Mouse (Mus musculus) embryonic facial prominence, embryonic 14.5 days (tissue): ENCODE measurements around the gene Tbc1d1. TPM values are rescaled to one million over a fixed set of nuclear protein-coding genes. Genes with fewer than 3 reads are reported as not detected.

Experiments used
- ATAC-seq: fragments of 200-750 bp; cut with Nextera tagmentation; 2 replicates; pipeline ENCODE4 v1.8.0; 2017; ENCODE audit warnings: low read depth, moderate number of reproducible peaks, moderate TSS enrichment
- DNase-seq: peaks from one replicate; pipeline ENCODE4 v3.0.0-alpha.2; 2015; ENCODE audit warnings: low spot score
- H3K27ac ChIP-seq: fragments of 300-500 bp; sonication (generic); replicated peaks from 2 replicates; pipeline ENCODE4 v1.5.1; 2014; ENCODE audit warnings: low read depth, mild to moderate bottlenecking, low read length, moderate library complexity
- H3K27me3 ChIP-seq: fragments of 300-500 bp; sonication (generic); replicated peaks from 2 replicates; pipeline ENCODE4 v1.6.1; 2014; ENCODE audit warnings: low read length; ENCODE audit not compliant: control insufficient read depth, insufficient read depth
- H3K36me3 ChIP-seq: fragments of 300-500 bp; sonication (generic); 2 replicates; pipeline ENCODE4 v1.6.1; 2014; ENCODE audit warnings: low read length, mixed read lengths; ENCODE audit not compliant: control insufficient read depth, insufficient read depth
- H3K4me1 ChIP-seq: fragments of 300-500 bp; sonication (generic); 2 replicates; pipeline ENCODE4 v1.6.1; 2014; ENCODE audit warnings: antibody characterized with exemption, low read length; ENCODE audit not compliant: control insufficient read depth, insufficient read depth
- H3K4me2 ChIP-seq: fragments of 300-500 bp; sonication (generic); 2 replicates; pipeline ENCODE4 v1.6.1; 2014; ENCODE audit warnings: low read depth, mild to moderate bottlenecking, low read length, moderate library complexity, mixed read lengths
- H3K4me3 ChIP-seq: fragments of 300-500 bp; sonication (generic); 2 replicates; pipeline ENCODE4 v1.5.1; 2014; ENCODE audit warnings: low read depth, mild to moderate bottlenecking, low read length
- H3K9ac ChIP-seq: fragments of 300-500 bp; sonication (generic); 2 replicates; pipeline ENCODE4 v1.6.1; 2014; ENCODE audit warnings: low read depth, mild to moderate bottlenecking, low read length, moderate library complexity, mixed read lengths
- H3K9me3 ChIP-seq: fragments of 300-500 bp; sonication (generic); 2 replicates; pipeline ENCODE4 v1.6.1; 2016; ENCODE audit warnings: low read length; ENCODE audit not compliant: control insufficient read depth
- WGBS: fragments of 180-500 bp; shearing (Covaris S2); extraction: QIAGEN DNeasy Blood & Tissue Kit; methylation state at CpG from one replicate; pipeline ENCODE4 v1.1.7; 2014; 5-methylcytosine and 5-hydroxymethylcytosine counted together
- polyA plus RNA-seq: library from polyadenylated mRNA; unstranded; fragments of >200 nt; fragmentation: Nextera tagmentation; extraction: Ambion mirVana; gene quantifications from 2 replicates; pipeline ENCODE4 v1.2.1, GENCODE M21; 2014

Tbc1d1 gene
- polyA plus RNA-seq, 1 experiment from 2014 or later, result 19.1 TPM

DNA sequence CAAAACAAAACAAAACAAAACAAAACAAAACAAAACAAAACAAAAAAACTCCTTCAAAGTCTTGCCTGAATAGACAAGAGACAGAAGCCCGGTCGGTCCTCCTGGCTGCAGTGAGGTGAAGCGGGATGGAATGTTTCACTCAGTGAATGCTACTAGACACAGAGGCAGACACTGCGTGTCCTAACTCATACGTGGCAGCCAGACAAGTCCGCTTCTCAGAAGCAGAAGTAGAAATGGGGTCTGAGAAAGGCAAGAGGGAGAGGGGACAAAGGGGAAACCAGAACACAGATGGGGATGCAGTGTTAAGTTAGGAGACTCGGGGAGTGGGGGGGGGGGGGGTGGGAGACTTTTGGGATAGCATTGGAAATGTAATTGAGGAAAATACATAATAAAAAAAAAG is 220.4 kb downstream of the Tbc1d1 start:
- Histone ChIP-seq H3K36me3 (no peaks in the 10 kb centered on the region), H3K4me3 (no peak overlapping the region), H3K4me1 (peaks cover 50% of the 10 kb centered on the region), H3K27ac (no peak overlapping the region), H3K9ac (no peak overlapping the region), H3K27me3 (no peaks in the 10 kb centered on the region), H3K4me2 (no peak overlapping the region), H3K9me3 (no peaks in the 10 kb centered on the region)
- WGBS, result 67% methylated on average over 7 of the region's 7 CpGs
- ATAC-seq, result no peak
- no peak for DNase-seq

DNA sequence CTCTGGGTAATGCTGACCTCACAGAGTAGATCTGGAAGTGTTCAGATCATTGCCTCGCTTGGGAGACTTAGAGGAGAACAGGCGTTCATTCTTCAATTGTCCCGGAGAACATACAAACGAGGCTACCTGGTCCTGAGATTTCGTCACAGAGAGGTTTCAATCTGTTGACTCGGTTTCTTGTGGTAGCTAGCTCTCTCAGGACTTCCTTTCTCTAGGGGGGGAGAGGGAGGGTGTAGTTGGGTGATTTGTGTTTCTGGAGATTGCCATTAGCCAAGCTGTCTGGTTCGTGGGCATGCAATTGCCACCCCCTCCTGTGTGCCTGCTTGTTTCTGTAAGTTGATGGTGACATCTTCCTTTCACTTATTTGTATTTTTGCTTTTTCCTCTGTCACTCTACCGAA is 221.6 kb downstream of the Tbc1d1 start:
- H3K27ac ChIP-seq, result no peak overlapping the region
- H3K4me1 ChIP-seq, result peaks cover 52% of the 10 kb centered on the region

DNA sequence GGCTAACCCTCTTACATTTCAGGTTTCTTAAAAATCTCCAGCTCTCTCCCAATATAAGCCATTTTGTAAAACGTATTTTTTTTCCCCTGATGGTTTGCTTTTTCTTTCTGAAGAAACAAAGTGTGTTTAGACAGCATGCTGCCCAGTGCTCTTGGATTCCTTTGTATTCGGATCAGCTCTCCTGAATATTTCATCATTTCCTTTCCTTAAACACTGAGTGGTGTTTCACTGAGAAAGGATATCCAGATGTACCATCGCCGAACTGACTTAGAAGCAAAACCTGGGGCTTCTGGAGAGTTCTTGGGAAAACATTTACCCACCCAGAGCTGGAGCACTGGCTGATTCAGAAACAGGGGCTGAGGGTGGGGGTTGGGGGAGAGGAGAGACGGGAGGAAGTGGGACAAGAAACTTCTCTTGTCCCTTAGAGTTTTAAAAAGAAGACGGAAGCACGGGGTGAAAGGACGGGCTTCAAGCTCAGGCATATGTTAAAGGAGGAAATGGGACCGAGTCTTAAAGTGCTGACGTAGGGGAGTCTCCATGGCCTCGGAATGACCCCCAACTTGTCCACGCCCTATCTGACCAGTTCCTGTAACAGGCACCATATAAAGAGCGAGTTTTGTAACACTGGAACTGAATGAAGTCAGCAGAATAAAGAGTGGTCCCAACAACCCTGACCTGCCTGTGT is 222.6 kb downstream of the Tbc1d1 start:
- ATAC-seq (peak; percentile 16; the same call in 1 of the 2 replicates), DNase-seq (peak; percentile 54)
- peak overlapping the region; percentile 18; the same call in 1 of the 2 replicates for H3K4me2 ChIP-seq
- H3K4me1 ChIP-seq, result peaks cover 58% of the 10 kb centered on the region
- H3K9me3 ChIP-seq, result no peaks in the 10 kb centered on the region
- no peak overlapping the region for H3K9ac ChIP-seq
- no peaks in the 10 kb centered on the region for H3K27me3 ChIP-seq
- no peak overlapping the region for H3K4me3 ChIP-seq
- peak overlapping the region; percentile 81 for H3K27ac ChIP-seq
- no peaks in the 10 kb centered on the region for H3K36me3 ChIP-seq
- WGBS, result 38% methylated on average over 13 of the region's 13 CpGs

More for the DNA sequence above, 221.6 kb downstream of the Tbc1d1 start:
- Histone ChIP-seq H3K9me3 (no peaks in the 10 kb centered on the region), H3K36me3 (no peaks in the 10 kb centered on the region), H3K27me3 (no peaks in the 10 kb centered on the region), H3K4me2 (no peak overlapping the region), H3K4me3 (no peak overlapping the region), H3K9ac (no peak overlapping the region)
- WGBS, result 74% methylated on average over 8 of the region's 8 CpGs
- DNase-seq (no peak), ATAC-seq (no peak)

DNA sequence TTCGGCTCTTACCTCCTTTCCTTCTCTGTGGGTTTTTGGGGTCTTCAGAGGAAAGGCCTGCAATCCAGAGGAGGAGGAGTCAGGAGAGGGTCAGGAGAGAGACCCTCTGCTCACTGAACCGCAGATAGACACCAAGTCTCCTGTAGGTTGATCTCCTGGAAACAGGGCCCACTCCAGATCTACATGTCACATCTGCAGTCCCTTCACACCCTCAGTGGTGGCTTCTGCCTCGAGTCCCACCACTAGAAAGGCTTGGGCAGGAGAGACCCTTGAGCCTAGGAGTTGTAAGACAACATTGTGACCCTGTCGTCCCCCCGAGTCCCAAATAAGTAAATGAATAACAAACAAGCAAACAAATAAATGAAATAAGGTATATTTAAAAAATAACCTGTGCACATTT is 223.7 kb downstream of the Tbc1d1 start:
- ATAC-seq (no peak), DNase-seq (no peak)
- H3K4me2 ChIP-seq, result no peak overlapping the region
- 88% methylated on average over 5 of the region's 5 CpGs for WGBS
- peaks cover 57% of the 10 kb centered on the region for H3K4me1 ChIP-seq
- H3K9me3 ChIP-seq, result no peaks in the 10 kb centered on the region
- peak overlapping the region; percentile 81; the same call in 1 of the 2 replicates for H3K27ac ChIP-seq
- H3K4me3 ChIP-seq, result no peak overlapping the region
- no peaks in the 10 kb centered on the region for H3K27me3 ChIP-seq
- H3K36me3 ChIP-seq, result no peaks in the 10 kb centered on the region
- H3K9ac ChIP-seq, result no peak overlapping the region

DNA sequence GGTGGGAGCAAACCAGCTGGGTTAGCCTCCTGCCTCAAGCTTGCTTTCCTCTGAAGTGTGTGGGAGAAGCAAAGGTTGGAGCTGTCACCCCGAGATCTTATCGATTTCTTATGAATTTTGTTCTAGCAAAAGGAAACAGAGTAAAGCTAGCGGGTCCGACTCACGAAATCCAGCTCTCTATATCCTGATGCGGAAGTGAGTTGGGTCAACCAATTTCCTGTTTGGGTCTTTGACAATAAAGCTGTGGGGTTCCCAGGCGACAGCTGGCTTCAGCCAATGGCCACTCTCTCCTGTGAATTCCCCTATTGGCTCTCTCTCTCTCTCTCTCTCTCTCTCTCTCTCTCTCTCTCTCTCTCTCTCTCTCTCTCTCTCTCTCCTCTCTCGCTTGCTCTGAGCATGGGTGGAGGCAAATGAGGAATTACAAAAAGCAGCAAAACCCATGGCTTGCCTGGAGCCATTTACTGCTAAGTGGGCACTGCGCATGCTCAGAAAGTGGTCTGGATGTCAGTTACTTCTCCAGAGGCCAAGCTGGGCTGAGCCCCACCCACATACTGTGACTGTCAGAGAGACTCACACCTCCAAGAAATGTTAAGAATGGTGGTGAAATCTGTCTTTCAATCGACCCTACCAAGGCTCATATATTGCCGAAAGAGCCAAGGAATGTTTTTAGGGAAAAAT is 224.7 kb downstream of the Tbc1d1 start:
- Histone ChIP-seq H3K4me2 (no peak overlapping the region), H3K9ac (no peak overlapping the region), H3K4me1 (peaks cover 47% of the 10 kb centered on the region), H3K27me3 (no peaks in the 10 kb centered on the region), H3K27ac (no peak overlapping the region), H3K36me3 (no peaks in the 10 kb centered on the region), H3K9me3 (no peaks in the 10 kb centered on the region), H3K4me3 (no peak overlapping the region)
- DNase-seq (no peak), ATAC-seq (no peak)
- WGBS, result 63% methylated on average over 11 of the region's 11 CpGs

DNA sequence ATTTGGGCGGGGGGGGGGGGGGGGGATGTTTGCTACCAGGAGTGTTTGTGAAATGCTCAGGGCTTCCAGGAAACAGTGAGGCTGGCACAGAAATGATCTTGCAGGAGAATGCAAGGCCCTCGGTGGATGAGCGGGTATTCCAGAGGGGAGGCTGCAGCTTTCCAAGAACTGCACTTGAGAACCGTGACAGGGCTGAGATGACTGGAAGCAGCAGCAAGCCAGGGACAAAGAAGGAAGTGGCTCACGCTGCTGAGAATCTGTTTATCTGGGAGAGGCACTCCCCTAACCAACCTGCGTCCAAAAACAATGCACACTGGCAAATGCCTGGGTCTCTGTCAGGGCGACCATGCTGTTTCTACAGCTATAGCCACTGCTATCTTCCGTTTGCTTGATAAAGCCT is 225.4 kb downstream of the Tbc1d1 start:
- Histone ChIP-seq H3K9ac (no peak overlapping the region), H3K9me3 (no peaks in the 10 kb centered on the region), H3K27me3 (no peaks in the 10 kb centered on the region), H3K4me1 (peaks cover 44% of the 10 kb centered on the region), H3K4me2 (no peak overlapping the region), H3K27ac (0 out of 2 replicates have a peak overlapping the region, but pooled peaks have one; percentile 40), H3K4me3 (no peak overlapping the region), H3K36me3 (no peaks in the 10 kb centered on the region)
- ATAC-seq (no peak), DNase-seq (no peak)
- 33% methylated on average over 8 of the region's 8 CpGs for WGBS

DNA sequence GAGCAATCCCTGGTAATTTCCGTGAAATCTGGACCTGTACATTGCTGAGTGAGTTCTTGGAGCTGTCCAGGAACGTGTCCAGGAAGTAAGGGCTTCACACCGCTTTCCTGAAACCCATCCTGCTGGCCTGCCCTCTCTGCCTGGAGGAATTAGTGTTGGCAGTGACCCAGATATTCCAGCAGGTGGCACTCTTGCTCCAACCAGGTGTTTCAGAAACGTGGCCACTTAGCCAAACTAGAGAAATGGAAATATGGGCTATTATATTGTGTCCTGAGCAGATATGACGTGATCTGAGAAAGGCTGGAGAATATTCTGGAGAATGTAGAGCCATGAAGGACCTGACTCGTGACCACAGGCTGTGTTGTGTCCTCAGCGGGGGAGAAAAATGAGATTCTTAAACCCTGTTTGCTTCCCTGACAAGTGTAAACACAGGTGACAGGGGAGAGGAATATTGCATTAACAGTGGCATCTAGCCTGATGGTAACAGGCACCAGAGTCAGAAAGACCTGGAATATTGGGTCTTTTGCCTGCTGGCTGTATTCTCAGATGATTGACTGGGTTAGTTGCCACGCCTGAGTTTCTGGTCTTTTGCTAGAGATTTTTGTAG is 226.4 kb downstream of the Tbc1d1 start:
- no peak overlapping the region for H3K4me3 ChIP-seq
- no peaks in the 10 kb centered on the region for H3K36me3 ChIP-seq
- H3K27ac ChIP-seq, result peak overlapping the region; percentile 24; the same call in 1 of the 2 replicates
- ATAC-seq (peak; percentile 64), DNase-seq (peak; percentile 87)
- no peaks in the 10 kb centered on the region for H3K9me3 ChIP-seq
- no peak overlapping the region for H3K4me2 ChIP-seq
- no peak overlapping the region for H3K9ac ChIP-seq
- H3K27me3 ChIP-seq, result no peaks in the 10 kb centered on the region
- H3K4me1 ChIP-seq, result peaks cover 44% of the 10 kb centered on the region
- WGBS, result 14% methylated on average over 8 of the region's 8 CpGs

DNA sequence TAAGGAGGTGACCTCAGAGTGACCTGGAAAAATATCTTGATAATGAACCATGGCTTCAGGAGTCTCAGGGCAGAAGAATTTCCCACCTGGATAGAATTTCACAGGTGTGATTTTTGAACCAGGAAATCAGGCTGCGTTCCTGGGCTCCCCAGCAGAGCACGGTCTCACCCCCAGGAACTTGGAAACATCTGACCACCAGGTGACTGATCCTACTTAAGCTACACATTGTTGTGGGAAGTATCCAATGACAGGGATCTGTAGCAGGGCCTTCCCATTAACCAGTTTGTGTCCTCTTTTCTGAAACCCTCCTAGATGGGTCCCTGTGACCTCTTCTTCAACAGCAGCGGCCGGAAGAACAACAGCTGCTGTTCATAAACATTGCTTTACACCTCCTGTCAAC is 227.1 kb downstream of the Tbc1d1 start:
- WGBS, result 40% methylated on average over 4 of the region's 4 CpGs
- H3K4me1 ChIP-seq, result peaks cover 40% of the 10 kb centered on the region
- no peaks in the 10 kb centered on the region for H3K9me3 ChIP-seq
- ATAC-seq (peak; percentile 64; the same call in 1 of the 2 replicates), DNase-seq (peak; percentile 65)
- no peak overlapping the region for H3K4me3 ChIP-seq
- no peak overlapping the region for H3K9ac ChIP-seq
- 0 out of 2 replicates have a peak overlapping the region, but pooled peaks have one; percentile 24 for H3K27ac ChIP-seq
- no peaks in the 10 kb centered on the region for H3K27me3 ChIP-seq
- H3K36me3 ChIP-seq, result no peaks in the 10 kb centered on the region
- H3K4me2 ChIP-seq, result no peak overlapping the region
